Mouse (Mus musculus) liver (tissue): ENCODE measurements around the gene Atp6v1e1.

ENCODE experiments used
- DNase-seq: peaks from one replicate; pipeline ENCODE4 v3.0.0-alpha.2; 2020; ENCODE audit warnings: mixed read lengths

Atp6v1e1 gene

GRCm38 (mm10) chr6:120769972-120770371, 52.6 kb downstream of the Atp6v1e1 start:
- DNase-seq: no peak

- no peak for DNase-seq
Observed at GRCm38 (mm10) chr6:120761151-120761550, 61.4 kb downstream of the Atp6v1e1 start.

- no peak for DNase-seq
Observed at GRCm38 (mm10) chr6:120746416-120746815, 76.2 kb downstream of the Atp6v1e1 start.
